Mouse (Mus musculus) heart, embryonic 14.5 days (tissue): ENCODE measurements around the gene D130043K22Rik. TPM values are rescaled to one million over a fixed set of nuclear protein-coding genes. Genes with fewer than 3 reads are reported as not detected.

Experiments
- ATAC-seq: fragments of 200-750 bp; cut with Nextera tagmentation; 2 replicates; pipeline ENCODE4 v1.8.0; 2017; ENCODE audit warnings: low read depth, moderate TSS enrichment; ENCODE audit not compliant: insufficient number of reproducible peaks, insufficient read depth, low FRiP score
- H3K27ac ChIP-seq, 2 experiments: fragments of 200-500 bp in 1 of 2; fragments of 300-500 bp in 1 of 2; sonication (generic) in 1 of 2; replicated peaks in 1 of 2; 2 replicates each; pipeline ENCODE4 v1.5.1; 2012 to 2014; ENCODE audit warnings: low read depth in 2 of 2, low read length in 2 of 2, control low read depth in 1 of 2, mild to moderate bottlenecking in 1 of 2, mixed read lengths in 1 of 2; ENCODE audit not compliant: control insufficient read depth in 1 of 2, insufficient read depth in 1 of 2
- H3K27me3 ChIP-seq: fragments of 300-500 bp; sonication (generic); 2 replicates; pipeline ENCODE4 v1.6.1; 2014; ENCODE audit warnings: mild to moderate bottlenecking, low read length, control low read depth; ENCODE audit not compliant: control insufficient read depth, insufficient read depth
- H3K36me3 ChIP-seq: fragments of 300-500 bp; sonication (generic); 2 replicates; pipeline ENCODE4 v1.6.1; 2014; ENCODE audit warnings: mild to moderate bottlenecking, control low read depth, low read length, mixed read lengths; ENCODE audit not compliant: control insufficient read depth, insufficient read depth
- H3K4me1 ChIP-seq, 2 experiments: fragments of 200-500 bp in 1 of 2; fragments of 300-500 bp in 1 of 2; sonication (generic) in 1 of 2; 2 replicates each; pipeline ENCODE4 v1.6.1; 2012 to 2014; ENCODE audit warnings: low read length in 2 of 2, control low read depth in 1 of 2, mixed read lengths in 1 of 2; ENCODE audit not compliant: control insufficient read depth in 2 of 2, insufficient read depth in 2 of 2
- H3K4me2 ChIP-seq: fragments of 300-500 bp; sonication (generic); 2 replicates; pipeline ENCODE4 v1.6.1; 2014; ENCODE audit warnings: mild to moderate bottlenecking, low read length
- H3K4me3 ChIP-seq, 2 experiments: fragments of 200-500 bp in 1 of 2; fragments of 300-500 bp in 1 of 2; sonication (generic) in 1 of 2; 2 replicates each; pipeline ENCODE4 v1.5.1; 2012 to 2014; ENCODE audit warnings: low read length in 2 of 2, mild to moderate bottlenecking in 2 of 2, control low read depth in 1 of 2, low read depth in 1 of 2, moderate library complexity in 1 of 2; ENCODE audit not compliant: control insufficient read depth in 1 of 2, insufficient read depth in 1 of 2
- H3K9ac ChIP-seq: fragments of 300-500 bp; sonication (generic); 2 replicates; pipeline ENCODE4 v1.6.1; 2014; ENCODE audit warnings: mild to moderate bottlenecking, low read length
- H3K9me3 ChIP-seq: fragments of 300-500 bp; sonication (generic); 2 replicates; pipeline ENCODE4 v1.6.1; 2016; ENCODE audit warnings: low read length, control low read depth; ENCODE audit not compliant: control insufficient read depth
- WGBS: fragments of 180-500 bp; shearing (Covaris S2); extraction: QIAGEN DNeasy Blood & Tissue Kit; methylation state at CpG from one replicate; pipeline ENCODE4 v1.1.7; 2014; 5-methylcytosine and 5-hydroxymethylcytosine counted together
- polyA plus RNA-seq: library from polyadenylated mRNA; unstranded; fragments of >200 nt; fragmentation: Nextera tagmentation; extraction: Ambion mirVana; gene quantifications from 2 replicates; pipeline ENCODE4 v1.2.1, GENCODE M21; 2014

The D130043K22Rik gene
- polyA plus RNA-seq, 1 experiment from 2014 or later = 0.04 TPM

- H3K4me2 ChIP-seq = no peak overlapping the region
- no peak overlapping the region for H3K9ac ChIP-seq
- H3K4me1 ChIP-seq = 0 out of 4 replicates have a peak, but pooled peaks cover 0 to 6% of the 10 kb centered on the region in 2 experiments
- H3K4me3 ChIP-seq = no peak overlapping the region
- no peaks in the 10 kb centered on the region for H3K36me3 ChIP-seq
- ATAC-seq = no peak
- WGBS = 67% methylated on average over 12 of the region's 12 CpGs
- H3K27me3 ChIP-seq = no peaks in the 10 kb centered on the region
- no peak overlapping the region for H3K27ac ChIP-seq
- H3K9me3 ChIP-seq = no peaks in the 10 kb centered on the region
Measured at GRCm38 (mm10) chr13:24861084-24861483, 16.1 kb downstream of the D130043K22Rik start.

GRCm38 (mm10) chr13:24862021-24862420 lies 17.1 kb downstream of the D130043K22Rik start:
- Histone ChIP-seq H3K9me3 (no peaks in the 10 kb centered on the region), H3K4me2 (no peak overlapping the region), H3K9ac (no peak overlapping the region), H3K4me1 (0 out of 4 replicates have a peak, but pooled peaks cover 0 to 6% of the 10 kb centered on the region in 2 experiments), H3K27ac (no peak overlapping the region), H3K36me3 (no peaks in the 10 kb centered on the region), H3K27me3 (no peaks in the 10 kb centered on the region), H3K4me3 (no peak overlapping the region)
- 64% methylated on average over 7 of the region's 7 CpGs for WGBS
- no peak for ATAC-seq

- Histone ChIP-seq H3K9ac (no peak overlapping the region), H3K27me3 (no peaks in the 10 kb centered on the region), H3K9me3 (no peaks in the 10 kb centered on the region), H3K36me3 (no peaks in the 10 kb centered on the region), H3K4me1 (0 out of 4 replicates have a peak, but pooled peaks cover 0 to 3% of the 10 kb centered on the region in 2 experiments), H3K4me3 (no peak overlapping the region), H3K4me2 (no peak overlapping the region), H3K27ac (no peak overlapping the region)
- ATAC-seq = no peak
- 59% methylated on average over 7 of the region's 7 CpGs for WGBS
Measured at GRCm38 (mm10) chr13:24862520-24862919, 17.6 kb downstream of the D130043K22Rik start.

GRCm38 (mm10) chr13:24866430-24867402 lies 21.8 kb downstream of the D130043K22Rik start:
- no peaks in the 10 kb centered on the region for H3K9me3 ChIP-seq
- no peaks in the 10 kb centered on the region for H3K27me3 ChIP-seq
- 0 out of 4 replicates have a peak, but pooled peaks cover 0 to 3% of the 10 kb centered on the region in 2 experiments for H3K4me1 ChIP-seq
- no peaks in the 10 kb centered on the region for H3K36me3 ChIP-seq
- H3K4me2 ChIP-seq = no peak overlapping the region
- no peak; the same call in 1 of the 2 replicates for ATAC-seq
- 66% methylated on average over 9 of the region's 9 CpGs for WGBS
- H3K4me3 ChIP-seq = no peak overlapping the region
- no peak overlapping the region for H3K9ac ChIP-seq
- no peak overlapping the region for H3K27ac ChIP-seq

GRCm38 (mm10) chr13:24867789-24868188 lies 22.9 kb downstream of the D130043K22Rik start:
- WGBS = 89% methylated on average over 10 of the region's 10 CpGs

GRCm38 (mm10) chr13:24868233-24868632 lies 23.3 kb downstream of the D130043K22Rik start:
- no peak for ATAC-seq
- 84% methylated on average over 7 of the region's 7 CpGs for WGBS

More at GRCm38 (mm10) chr13:24867789-24868188, 22.9 kb downstream of the D130043K22Rik start:
- no peak overlapping the region for H3K27ac ChIP-seq
- H3K9ac ChIP-seq = no peak overlapping the region
- H3K4me2 ChIP-seq = no peak overlapping the region
- H3K27me3 ChIP-seq = no peaks in the 10 kb centered on the region
- no peaks in the 10 kb centered on the region for H3K9me3 ChIP-seq
- H3K4me3 ChIP-seq = no peak overlapping the region
- H3K4me1 ChIP-seq = no peaks in the 10 kb centered on the region
- no peaks in the 10 kb centered on the region for H3K36me3 ChIP-seq
- no peak for ATAC-seq

GRCm38 (mm10) chr13:24879359-24880040 lies 34.6 kb downstream of the D130043K22Rik start:
- Histone ChIP-seq H3K36me3 (no peaks in the 10 kb centered on the region), H3K4me2 (no peak overlapping the region), H3K4me3 (no peak overlapping the region), H3K27ac (no peak overlapping the region), H3K9ac (no peak overlapping the region), H3K27me3 (no peaks in the 10 kb centered on the region), H3K4me1 (no peaks in the 10 kb centered on the region), H3K9me3 (peaks cover 8% of the 10 kb centered on the region; the same call in 1 of the 2 replicates)
- ATAC-seq = no peak
- 86% methylated on average over 15 of the region's 15 CpGs for WGBS

More at GRCm38 (mm10) chr13:24868233-24868632, 23.3 kb downstream of the D130043K22Rik start:
- Histone ChIP-seq H3K4me1 (no peaks in the 10 kb centered on the region), H3K27me3 (no peaks in the 10 kb centered on the region), H3K36me3 (no peaks in the 10 kb centered on the region), H3K9me3 (no peaks in the 10 kb centered on the region), H3K27ac (no peak overlapping the region), H3K4me2 (no peak overlapping the region), H3K4me3 (no peak overlapping the region), H3K9ac (no peak overlapping the region)
